Mouse (Mus musculus): ENCODE measurements around the gene 1700034I23Rik. TPM values are rescaled to one million over a fixed set of nuclear protein-coding genes. Genes with fewer than 3 reads are reported as not detected.

Gene 1700034I23Rik
- polyA plus RNA-seq (2015; fragmentation: Illumina TruSeq; extraction: RNeasy Lipid Tissue Mini Kit (QIAGEN cat#74804); ENCODE audit: low read depth, low replicate concordance): not detected

GRCm38 (mm10) chr3:40902443-40902842 is at the start of gene 1700034I23Rik:
Gene 1700034I23Rik, minus strand, starts transcription at chr3:40902543.

GRCm38 (mm10) chr3:40949170-40949902 is 47.0 kb upstream of the 1700034I23Rik start, which contains the start of gene Larp1b:
Gene Larp1b, plus strand, starts transcription at chr3:40949828.

Other genes starting within 250 kb of the 1700034I23Rik start
- not detected for gene Slc25a31, start 193.7 kb downstream of the 1700034I23Rik start, polyA plus RNA-seq (2015; fragmentation: Illumina TruSeq; extraction: RNeasy Lipid Tissue Mini Kit (QIAGEN cat#74804); ENCODE audit: low read depth, low replicate concordance)
- 94.4 TPM for gene Hspa4l, start 158.0 kb downstream of the 1700034I23Rik start, polyA plus RNA-seq (2015; fragmentation: Illumina TruSeq; extraction: RNeasy Lipid Tissue Mini Kit (QIAGEN cat#74804); ENCODE audit: low read depth, low replicate concordance)
- gene Plk4, start 102.5 kb downstream of the 1700034I23Rik start, polyA plus RNA-seq (2015; fragmentation: Illumina TruSeq; extraction: RNeasy Lipid Tissue Mini Kit (QIAGEN cat#74804); ENCODE audit: low read depth, low replicate concordance): 6.6 TPM
- 19.9 TPM for gene Mfsd8, start 55.7 kb downstream of the 1700034I23Rik start, polyA plus RNA-seq (2015; fragmentation: Illumina TruSeq; extraction: RNeasy Lipid Tissue Mini Kit (QIAGEN cat#74804); ENCODE audit: low read depth, low replicate concordance)
- gene Abhd18, start 55.6 kb downstream of the 1700034I23Rik start, polyA plus RNA-seq (2015; fragmentation: Illumina TruSeq; extraction: RNeasy Lipid Tissue Mini Kit (QIAGEN cat#74804); ENCODE audit: low read depth, low replicate concordance): 21.7 TPM
- gene Larp1b, start 47.3 kb upstream of the 1700034I23Rik start, polyA plus RNA-seq (2015; fragmentation: Illumina TruSeq; extraction: RNeasy Lipid Tissue Mini Kit (QIAGEN cat#74804); ENCODE audit: low read depth, low replicate concordance): 16.5 TPM
- 54.9 TPM for gene Pgrmc2, start 180.5 kb upstream of the 1700034I23Rik start, polyA plus RNA-seq (2015; fragmentation: Illumina TruSeq; extraction: RNeasy Lipid Tissue Mini Kit (QIAGEN cat#74804); ENCODE audit: low read depth, low replicate concordance)

All from brain, adult 10 weeks (tissue).